14 mouse cellular contexts compared by ENCODE assay signal in genomic region chr13:114159634-114160391, GRCm38 (mm10).
DNase-seq lines count a peak whose midpoint lies in the region; ATAC-seq and TF ChIP-seq lines count a peak whose summit lies in the region.
"Had no signal": no experiment of that assay in that cellular context is flagged by ENCODE, and none has a peak within 500 bp of the region (broad histone marks: within the 10 kb centered on the region; RNA-seq: fewer than 3 reads in every experiment).

No protein-coding gene starts in this region.

- no peak overlapping the region for H3K4me2 ChIP-seq in kidney, postnatal 0 days (ENCODE audit: low read length)
- H3K4me2 ChIP-seq in limb, embryonic 14.5 days (replicated peaks; ENCODE audit: low read depth, low read length, severe bottlenecking): no peak overlapping the region
- H3K4me2 ChIP-seq: heart, embryonic 15.5 days; lung, embryonic 14.5 days had no signal

- H3K4me1 ChIP-seq in kidney, postnatal 0 days (replicated peaks; ENCODE audit: insufficient read depth, low read length): no peaks in the 10 kb centered on the region
- peaks cover 14% of the 10 kb centered on the region for H3K4me1 ChIP-seq in embryonic facial prominence, embryonic 10.5 days
- peaks cover 7% of the 10 kb centered on the region for H3K4me1 ChIP-seq in limb, embryonic 14.5 days (ENCODE audit: control insufficient read depth, insufficient read depth, low read length)

- peak; percentile 40 for DNase-seq in kidney, postnatal 0 days (ENCODE audit: low spot score)
- DNase-seq in kidney, postnatal 14 days: no peak
- peak; percentile 46 for DNase-seq in brain, adult 2 months (ENCODE audit: low read depth, low spot score)
- peak; percentile 28 for DNase-seq in embryonic facial prominence, embryonic 10.5 days (ENCODE audit: low spot score)
- DNase-seq in limb, embryonic 14.5 days (ENCODE audit: low spot score): peak; percentile 32
- no peak for DNase-seq in cerebellum, postnatal 14 days
- DNase-seq in layer of hippocampus, postnatal 36 days: no peak
- DNase-seq: cerebellum, adult 18-20 months; kidney, adult 18-20 months; liver; lung, embryonic 14.5 days; thymus, postnatal 4 days had no signal

- no peak for ATAC-seq in kidney, postnatal 0 days (replicated peaks; ENCODE audit: low FRiP score, low read depth)
- peak; percentile 37; the same call in 1 of the 2 replicates for ATAC-seq in limb, embryonic 14.5 days (ENCODE audit: low FRiP score, low read depth)

- H3K9ac ChIP-seq in kidney, postnatal 0 days (ENCODE audit: low read depth, low read length): no peak overlapping the region
- no peak overlapping the region for H3K9ac ChIP-seq in limb, embryonic 14.5 days (ENCODE audit: low read depth, low read length, severe bottlenecking)
- H3K9ac ChIP-seq: heart, embryonic 15.5 days; lung, embryonic 14.5 days had no signal

- no peaks in the 10 kb centered on the region for H3K9me3 ChIP-seq in kidney, postnatal 0 days (replicated peaks; ENCODE audit: low read length)
- no peaks in the 10 kb centered on the region for H3K9me3 ChIP-seq in embryonic facial prominence, embryonic 10.5 days
- no peaks in the 10 kb centered on the region for H3K9me3 ChIP-seq in limb, embryonic 14.5 days (ENCODE audit: control insufficient read depth, low read length)
- H3K9me3 ChIP-seq: heart, embryonic 15.5 days; hindbrain, embryonic 10.5 days had no signal

- 49% methylated on average over 13 of the region's 13 CpGs for WGBS in kidney, postnatal 0 days
- 73% methylated on average over 13 of the region's 13 CpGs for WGBS in embryonic facial prominence, embryonic 10.5 days
- WGBS in limb, embryonic 14.5 days: 41% methylated on average over 13 of the region's 13 CpGs

- no peak for TF ChIP-seq CTCF in kidney, postnatal 0 days (IDR thresholded peaks at IDR 0.05; ENCODE audit: low read depth)

- no peak for TF ChIP-seq POLR2A in limb, embryonic 14.5 days (IDR thresholded peaks at IDR 0.05; ENCODE audit: borderline replicate concordance, extremely low read depth, insufficient read depth, insufficient read length)

- no peak overlapping the region for H3K27ac ChIP-seq in kidney, postnatal 0 days
- H3K27ac ChIP-seq in embryonic facial prominence, embryonic 10.5 days (replicated peaks): no peak overlapping the region
- H3K27ac ChIP-seq in limb, embryonic 14.5 days (replicated peaks; ENCODE audit: low read depth, low read length): peak overlapping the region; percentile 27; the same call in 1 of the 2 replicates
- H3K27ac ChIP-seq: heart, embryonic 15.5 days; hindbrain, embryonic 10.5 days had no signal

- H3K27me3 ChIP-seq in kidney, postnatal 0 days (ENCODE audit: insufficient read depth, low read length): no peaks in the 10 kb centered on the region
- H3K27me3 ChIP-seq in embryonic facial prominence, embryonic 10.5 days (replicated peaks; ENCODE audit: low read depth, poor library complexity, severe bottlenecking): no peaks in the 10 kb centered on the region
- H3K27me3 ChIP-seq in limb, embryonic 14.5 days (ENCODE audit: control insufficient read depth, insufficient read depth, low read length): no peaks in the 10 kb centered on the region
- H3K27me3 ChIP-seq: heart, embryonic 15.5 days had no signal

- H3K36me3 ChIP-seq in kidney, postnatal 0 days (ENCODE audit: insufficient read depth, low read length): no peaks in the 10 kb centered on the region
- peaks cover 3% of the 10 kb centered on the region for H3K36me3 ChIP-seq in embryonic facial prominence, embryonic 10.5 days (replicated peaks)
- peaks cover 2% of the 10 kb centered on the region; the same call in 1 of the 2 replicates for H3K36me3 ChIP-seq in limb, embryonic 14.5 days (ENCODE audit: control insufficient read depth, insufficient read depth, low read length)
- H3K36me3 ChIP-seq: heart, embryonic 15.5 days had no signal

- H3K4me3 ChIP-seq in kidney, postnatal 0 days (replicated peaks; ENCODE audit: low read depth, low read length): no peak overlapping the region
- H3K4me3 ChIP-seq in embryonic facial prominence, embryonic 10.5 days: no peak overlapping the region
- no peak overlapping the region for H3K4me3 ChIP-seq in limb, embryonic 14.5 days (replicated peaks; ENCODE audit: low read length)
- H3K4me3 ChIP-seq: heart, embryonic 15.5 days; hindbrain, embryonic 10.5 days had no signal

Comparison
In these comparisons a context has a peak if more than half of its experiments do, and no peak if none do; other contexts are left out.
1. DNase-seq: peak in kidney, postnatal 0 days (single experiment), brain, adult 2 months (single experiment), embryonic facial prominence, embryonic 10.5 days (single experiment) and limb, embryonic 14.5 days (single experiment); none in kidney, postnatal 14 days (single experiment), cerebellum, postnatal 14 days (0 of 2) and layer of hippocampus, postnatal 36 days (0 of 2).